In genomic region chr8:120700053-120700452, GRCm38 (mm10) we compare ENCODE assay signal across 21 mouse cellular contexts. TPM values are rescaled to one million over a fixed set of nuclear protein-coding genes. Genes with fewer than 3 reads are reported as not detected.
A peak's percentile ranks its signal among the peaks of the same experiment; 100 is the strongest.
DNase-seq lines count a peak whose midpoint lies in the region; ATAC-seq and TF ChIP-seq lines count a peak whose summit lies in the region.
"Had no signal": no experiment of that assay in that cellular context is flagged by ENCODE, and none has a peak within 500 bp of the region (broad histone marks: within the 10 kb centered on the region; RNA-seq: fewer than 3 reads in every experiment).

No protein-coding gene starts in this region.

- H3K4me2 ChIP-seq in forebrain, postnatal 0 days (ENCODE audit: low read depth): no peak overlapping the region
- H3K4me2 ChIP-seq in intestine, embryonic 15.5 days (replicated peaks): no peak overlapping the region
- no peak overlapping the region for H3K4me2 ChIP-seq in intestine, embryonic 16.5 days (ENCODE audit: low read depth, low read length)
- no peak overlapping the region for H3K4me2 ChIP-seq in lung, embryonic 14.5 days
- H3K4me2 ChIP-seq: forebrain, embryonic 15.5 days; limb, embryonic 12.5 days; midbrain, embryonic 15.5 days had no signal

- no peak overlapping the region for H3K4me3 ChIP-seq in forebrain, embryonic 10.5 days
- H3K4me3 ChIP-seq in forebrain, postnatal 0 days (ENCODE audit: low read depth, low read length): no peak overlapping the region
- H3K4me3 ChIP-seq in intestine, embryonic 15.5 days (replicated peaks): no peak overlapping the region
- H3K4me3 ChIP-seq in intestine, embryonic 16.5 days (ENCODE audit: low read length): no peak overlapping the region
- no peak overlapping the region for H3K4me3 ChIP-seq in lung, embryonic 14.5 days (ENCODE audit: low read depth, low read length)
- no peak overlapping the region for H3K4me3 ChIP-seq in brown adipose tissue, adult 24 weeks (ENCODE audit: insufficient read depth, low read depth, low read length)
- H3K4me3 ChIP-seq: erythroblast, embryonic 14.5 days; forebrain, embryonic 15.5 days; hindbrain, embryonic 10.5 days; limb, embryonic 12.5 days; midbrain, embryonic 15.5 days had no signal

- H3K27me3 ChIP-seq in forebrain, embryonic 10.5 days (ENCODE audit: poor library complexity, severe bottlenecking): peaks cover 9% of the 10 kb centered on the region; the same call in 1 of the 2 replicates
- no peaks in the 10 kb centered on the region for H3K27me3 ChIP-seq in forebrain, postnatal 0 days (ENCODE audit: insufficient read depth, low read length)
- H3K27me3 ChIP-seq in intestine, embryonic 15.5 days (replicated peaks): no peaks in the 10 kb centered on the region
- no peaks in the 10 kb centered on the region for H3K27me3 ChIP-seq in intestine, embryonic 16.5 days (replicated peaks; ENCODE audit: control insufficient read depth, insufficient read depth, low read length)
- no peaks in the 10 kb centered on the region for H3K27me3 ChIP-seq in lung, embryonic 14.5 days (ENCODE audit: insufficient read depth, low read length)
- H3K27me3 ChIP-seq: forebrain, embryonic 15.5 days; midbrain, embryonic 15.5 days had no signal

- TF ChIP-seq CTCF in forebrain, postnatal 0 days (IDR thresholded peaks at IDR 0.05; ENCODE audit: low read depth): no peak
- TF ChIP-seq CTCF in lung, embryonic 14.5 days (IDR thresholded peaks at IDR 0.05; ENCODE audit: low read depth): no peak

- no peak for DNase-seq in forebrain, embryonic 10.5 days (ENCODE audit: extremely low spot score, low spot score)
- DNase-seq in forebrain, postnatal 0 days: no peak
- DNase-seq in lung, embryonic 14.5 days: no peak
- no peak for DNase-seq in lung, postnatal 14 days
- DNase-seq in embryo, embryonic 10 days (ENCODE audit: low spot score): no peak
- DNase-seq: cerebellum, postnatal 10 days; layer of hippocampus, adult 9-11 months; retina, postnatal 1 day; right cerebral cortex, postnatal 4 days; thymus, postnatal 25 days had no signal

- H3K36me3 ChIP-seq in forebrain, embryonic 10.5 days (replicated peaks): no peaks in the 10 kb centered on the region
- no peaks in the 10 kb centered on the region for H3K36me3 ChIP-seq in forebrain, postnatal 0 days (ENCODE audit: insufficient read depth)
- no peaks in the 10 kb centered on the region for H3K36me3 ChIP-seq in intestine, embryonic 15.5 days
- H3K36me3 ChIP-seq in intestine, embryonic 16.5 days (ENCODE audit: control insufficient read depth, insufficient read depth, low read length): no peaks in the 10 kb centered on the region
- H3K36me3 ChIP-seq in lung, embryonic 14.5 days (ENCODE audit: insufficient read depth): no peaks in the 10 kb centered on the region
- H3K36me3 ChIP-seq: forebrain, embryonic 15.5 days; hindbrain, embryonic 10.5 days; limb, embryonic 12.5 days; midbrain, embryonic 15.5 days had no signal

- 86% methylated on average over 4 of the region's 4 CpGs for WGBS in forebrain, embryonic 10.5 days
- 85% methylated on average over 4 of the region's 4 CpGs for WGBS in forebrain, postnatal 0 days
- WGBS in intestine, embryonic 15.5 days: 92% methylated on average over 4 of the region's 4 CpGs
- 86% methylated on average over 4 of the region's 4 CpGs for WGBS in intestine, embryonic 16.5 days
- WGBS in lung, embryonic 14.5 days: 79% methylated on average over 4 of the region's 4 CpGs

- peaks cover 5% of the 10 kb centered on the region; the same call in 1 of the 2 replicates for H3K4me1 ChIP-seq in forebrain, embryonic 10.5 days
- no peaks in the 10 kb centered on the region for H3K4me1 ChIP-seq in forebrain, postnatal 0 days (ENCODE audit: insufficient read depth)
- H3K4me1 ChIP-seq in intestine, embryonic 15.5 days (replicated peaks): peaks cover 31% of the 10 kb centered on the region
- peaks cover 35% of the 10 kb centered on the region for H3K4me1 ChIP-seq in intestine, embryonic 16.5 days (ENCODE audit: control insufficient read depth, insufficient read depth, low read length)
- H3K4me1 ChIP-seq in lung, embryonic 14.5 days (ENCODE audit: insufficient read depth): peaks cover 30% of the 10 kb centered on the region
- H3K4me1 ChIP-seq in brown adipose tissue, adult 24 weeks (ENCODE audit: control insufficient read depth, insufficient read depth, insufficient read length, low read length): peaks cover 16% of the 10 kb centered on the region

- H3K9me3 ChIP-seq in forebrain, embryonic 10.5 days: peaks cover 7% of the 10 kb centered on the region; the same call in 1 of the 2 replicates
- H3K9me3 ChIP-seq in forebrain, postnatal 0 days (ENCODE audit: low read length): no peaks in the 10 kb centered on the region
- H3K9me3 ChIP-seq in intestine, embryonic 15.5 days: no peaks in the 10 kb centered on the region
- H3K9me3 ChIP-seq in intestine, embryonic 16.5 days (ENCODE audit: control insufficient read depth, low read length): no peaks in the 10 kb centered on the region
- no peaks in the 10 kb centered on the region for H3K9me3 ChIP-seq in lung, embryonic 14.5 days (ENCODE audit: low read depth, low read length)
- H3K9me3 ChIP-seq: forebrain, embryonic 15.5 days; midbrain, embryonic 15.5 days had no signal

- 0 out of 2 replicates have a peak overlapping the region, but pooled peaks have one; percentile 6 for H3K27ac ChIP-seq in forebrain, embryonic 10.5 days
- H3K27ac ChIP-seq in forebrain, postnatal 0 days (ENCODE audit: low read depth, low read length): no peak overlapping the region
- H3K27ac ChIP-seq in intestine, embryonic 15.5 days: peak overlapping the region; percentile 9; the same call in 1 of the 2 replicates
- no peak overlapping the region for H3K27ac ChIP-seq in intestine, embryonic 16.5 days (ENCODE audit: low read length)
- H3K27ac ChIP-seq in lung, embryonic 14.5 days (ENCODE audit: low read depth): 0 out of 2 replicates have a peak overlapping the region, but pooled peaks have one; percentile 8
- H3K27ac ChIP-seq in brown adipose tissue, adult 24 weeks (replicated peaks; ENCODE audit: low read depth, low read length): peak overlapping the region; percentile 46; the same call in 1 of the 2 replicates
- H3K27ac ChIP-seq: forebrain, embryonic 15.5 days; hindbrain, embryonic 10.5 days; limb, embryonic 12.5 days; midbrain, embryonic 15.5 days had no signal

- no peak overlapping the region for H3K9ac ChIP-seq in forebrain, postnatal 0 days
- H3K9ac ChIP-seq in intestine, embryonic 15.5 days: no peak overlapping the region
- H3K9ac ChIP-seq in intestine, embryonic 16.5 days (ENCODE audit: low read depth, low read length): no peak overlapping the region
- H3K9ac ChIP-seq in lung, embryonic 14.5 days: no peak overlapping the region
- H3K9ac ChIP-seq: forebrain, embryonic 15.5 days; limb, embryonic 12.5 days; midbrain, embryonic 15.5 days had no signal

- no peak for ATAC-seq in forebrain, postnatal 0 days
- ATAC-seq in intestine, embryonic 15.5 days: no peak
- no peak for ATAC-seq in intestine, embryonic 16.5 days
- no peak for ATAC-seq in lung, embryonic 14.5 days (ENCODE audit: insufficient read depth)
- ATAC-seq: forebrain, embryonic 15.5 days; midbrain, embryonic 15.5 days had no signal

RNA-seq across cellular contexts. Expression of gene Emc8, which starts 31.7 kb away (rescaled TPM):
- polyA plus RNA-seq in forebrain, embryonic 10.5 days (2016; fragmentation: Nextera tagmentation; extraction: Ambion mirVana): 379 and 400 TPM in 2 replicates
- total RNA-seq in forebrain, postnatal 0 days (2014; rRNA removed): 29.1 and 43.7 TPM in 2 replicates
- 104 and 113 TPM in 2 replicates for polyA plus RNA-seq in forebrain, postnatal 0 days (2015; fragmentation: Nextera tagmentation; extraction: Ambion mirVana)
- polyA plus RNA-seq in intestine, embryonic 15.5 days (2015; fragmentation: Nextera tagmentation; extraction: Ambion mirVana): 235 and 246 TPM in 2 replicates
- polyA plus RNA-seq in intestine, embryonic 16.5 days (2015; fragmentation: Nextera tagmentation; extraction: Ambion mirVana): 214 and 235 TPM in 2 replicates
- 289 and 315 TPM in 2 replicates for polyA plus RNA-seq in lung, embryonic 14.5 days (2014; fragmentation: Nextera tagmentation; extraction: Ambion mirVana)
- polyA plus RNA-seq in brown adipose tissue, adult 24 weeks (2012; ENCODE audit: insufficient read depth, insufficient read length, missing spikeins): 78.9 and 99.3 TPM in 2 replicates

RNA-seq across cellular contexts. Expression of gene Cox4i1, which starts 32.0 kb away (rescaled TPM):
- polyA plus RNA-seq in forebrain, embryonic 10.5 days (2016; fragmentation: Nextera tagmentation; extraction: Ambion mirVana): 865 and 885 TPM in 2 replicates
- total RNA-seq in forebrain, postnatal 0 days (2014; rRNA removed): 436 and 703 TPM in 2 replicates
- polyA plus RNA-seq in forebrain, postnatal 0 days (2015; fragmentation: Nextera tagmentation; extraction: Ambion mirVana): 1,351 and 1,499 TPM in 2 replicates
- polyA plus RNA-seq in intestine, embryonic 15.5 days (2015; fragmentation: Nextera tagmentation; extraction: Ambion mirVana): 1,472 and 1,529 TPM in 2 replicates
- polyA plus RNA-seq in intestine, embryonic 16.5 days (2015; fragmentation: Nextera tagmentation; extraction: Ambion mirVana): 1,710 and 1,737 TPM in 2 replicates
- 941 and 956 TPM in 2 replicates for polyA plus RNA-seq in lung, embryonic 14.5 days (2014; fragmentation: Nextera tagmentation; extraction: Ambion mirVana)
- 3,967 and 4,844 TPM in 2 replicates for polyA plus RNA-seq in brown adipose tissue, adult 24 weeks (2012; ENCODE audit: insufficient read depth, insufficient read length, missing spikeins)

RNA-seq across cellular contexts. Expression of gene Gm27021, which starts 32.2 kb away (rescaled TPM):
- 3.2 and 4.0 TPM in 2 replicates for polyA plus RNA-seq in forebrain, embryonic 10.5 days (2016; fragmentation: Nextera tagmentation; extraction: Ambion mirVana)
- total RNA-seq in forebrain, postnatal 0 days (2014; rRNA removed): 7.0 and 9.2 TPM in 2 replicates
- 12.4 and 14.8 TPM in 2 replicates for polyA plus RNA-seq in forebrain, postnatal 0 days (2015; fragmentation: Nextera tagmentation; extraction: Ambion mirVana)
- 2.0 and 2.2 TPM in 2 replicates for polyA plus RNA-seq in intestine, embryonic 15.5 days (2015; fragmentation: Nextera tagmentation; extraction: Ambion mirVana)
- polyA plus RNA-seq in intestine, embryonic 16.5 days (2015; fragmentation: Nextera tagmentation; extraction: Ambion mirVana): 1.5 TPM in 2 replicates
- polyA plus RNA-seq in lung, embryonic 14.5 days (2014; fragmentation: Nextera tagmentation; extraction: Ambion mirVana): 2.6 and 5.0 TPM in 2 replicates
- polyA plus RNA-seq in brown adipose tissue, adult 24 weeks (2012; ENCODE audit: insufficient read depth, insufficient read length, missing spikeins): not detected in 2 replicates
- total RNA-seq: gastrocnemius, postnatal 4 days; neutrophil, adult 5-6 weeks had no signal

RNA-seq across cellular contexts. Expression of gene Irf8, which starts 36.1 kb away (rescaled TPM):
- 4.5 and 5.0 TPM in 2 replicates for polyA plus RNA-seq in forebrain, embryonic 10.5 days (2016; fragmentation: Nextera tagmentation; extraction: Ambion mirVana)
- total RNA-seq in forebrain, postnatal 0 days (2014; rRNA removed): 2.8 and 3.3 TPM in 2 replicates
- 4.6 and 5.8 TPM in 2 replicates for polyA plus RNA-seq in forebrain, postnatal 0 days (2015; fragmentation: Nextera tagmentation; extraction: Ambion mirVana)
- polyA plus RNA-seq in intestine, embryonic 15.5 days (2015; fragmentation: Nextera tagmentation; extraction: Ambion mirVana): 41.9 and 46.6 TPM in 2 replicates
- polyA plus RNA-seq in intestine, embryonic 16.5 days (2015; fragmentation: Nextera tagmentation; extraction: Ambion mirVana): 55.5 and 55.6 TPM in 2 replicates
- polyA plus RNA-seq in lung, embryonic 14.5 days (2014; fragmentation: Nextera tagmentation; extraction: Ambion mirVana): 8.5 and 10.1 TPM in 2 replicates
- 2.3 and 4.2 TPM in 2 replicates for polyA plus RNA-seq in brown adipose tissue, adult 24 weeks (2012; ENCODE audit: insufficient read depth, insufficient read length, missing spikeins)
- total RNA-seq: MEL had no signal

RNA-seq across cellular contexts. Expression of gene 1190005I06Rik, which starts 52.6 kb away (rescaled TPM):
- polyA plus RNA-seq in forebrain, embryonic 10.5 days (2016; fragmentation: Nextera tagmentation; extraction: Ambion mirVana): 2.3 and 2.8 TPM in 2 replicates
- total RNA-seq in forebrain, postnatal 0 days (2014; rRNA removed): 18.5 and 25.9 TPM in 2 replicates
- 21.7 and 22.7 TPM in 2 replicates for polyA plus RNA-seq in forebrain, postnatal 0 days (2015; fragmentation: Nextera tagmentation; extraction: Ambion mirVana)
- polyA plus RNA-seq in intestine, embryonic 15.5 days (2015; fragmentation: Nextera tagmentation; extraction: Ambion mirVana): 1.3 and 2.5 TPM in 2 replicates
- polyA plus RNA-seq in intestine, embryonic 16.5 days (2015; fragmentation: Nextera tagmentation; extraction: Ambion mirVana): 1.8 and 1.9 TPM in 2 replicates
- 3.1 and 5.1 TPM in 2 replicates for polyA plus RNA-seq in lung, embryonic 14.5 days (2014; fragmentation: Nextera tagmentation; extraction: Ambion mirVana)
- 49.2 and 62.6 TPM in 2 replicates for polyA plus RNA-seq in brown adipose tissue, adult 24 weeks (2012; ENCODE audit: insufficient read depth, insufficient read length, missing spikeins)
- total RNA-seq: neutrophil, adult 5-6 weeks had no signal

Comparison
In these comparisons a context has a peak if more than half of its experiments do, and no peak if none do; other contexts are left out.
1. H3K27ac ChIP-seq: peak in forebrain, embryonic 10.5 days (single experiment), intestine, embryonic 15.5 days (single experiment), lung, embryonic 14.5 days (single experiment) and brown adipose tissue, adult 24 weeks (single experiment); none in forebrain, postnatal 0 days (single experiment) and intestine, embryonic 16.5 days (single experiment).